Mouse (Mus musculus) megakaryocyte progenitor cell, adult 5-6 weeks (primary cell): ENCODE measurements around the gene Cd82. TPM values are rescaled to one million over a fixed set of nuclear protein-coding genes. Genes with fewer than 3 reads are reported as not detected.

Experiments
- ATAC-seq: replicated peaks from 2 replicates; pipeline ENCODE4 v1.8.0; 2016; ENCODE audit warnings: mild to moderate bottlenecking, moderate TSS enrichment, inconsistent platforms; ENCODE audit not compliant: poor library complexity
- total RNA-seq, 2 experiments: library from RNA; stranded (forward) in 1 of 2; stranded (reverse) in 1 of 2; fragments of 157-497, 149-512 nt in 1 of 2; fragments of 200-1000 nt in 1 of 2; gene quantifications; 2 replicates each; pipeline versions ENCODE4 v1.2.3 to v1.2.4; 2015 to 2017

Gene Cd82
- total RNA-seq, 2 experiments from 2014 or later: 15.0 to 23.9 TPM

DNA sequence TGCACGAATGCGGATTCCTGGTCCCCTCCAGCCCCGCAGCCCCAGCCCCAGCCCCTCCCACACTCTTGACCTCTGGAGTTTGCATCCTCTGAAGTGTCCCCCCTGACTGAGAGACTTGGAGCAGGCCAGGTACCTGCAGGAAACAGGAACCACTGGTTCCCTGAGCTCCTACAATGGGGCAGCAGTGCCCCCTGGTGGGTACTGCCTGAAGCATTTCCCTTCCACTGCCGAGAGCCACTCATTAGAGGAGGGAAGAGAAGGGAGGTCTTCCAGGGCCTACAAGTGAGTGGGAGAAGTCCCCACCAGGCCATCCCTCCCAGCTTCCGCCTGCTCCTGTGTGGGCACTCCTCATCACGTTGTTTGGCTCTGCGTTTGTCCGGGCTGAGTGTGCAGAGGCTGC lies 44.5 kb downstream of the Cd82 start:
- peak; percentile 65 for ATAC-seq

DNA sequence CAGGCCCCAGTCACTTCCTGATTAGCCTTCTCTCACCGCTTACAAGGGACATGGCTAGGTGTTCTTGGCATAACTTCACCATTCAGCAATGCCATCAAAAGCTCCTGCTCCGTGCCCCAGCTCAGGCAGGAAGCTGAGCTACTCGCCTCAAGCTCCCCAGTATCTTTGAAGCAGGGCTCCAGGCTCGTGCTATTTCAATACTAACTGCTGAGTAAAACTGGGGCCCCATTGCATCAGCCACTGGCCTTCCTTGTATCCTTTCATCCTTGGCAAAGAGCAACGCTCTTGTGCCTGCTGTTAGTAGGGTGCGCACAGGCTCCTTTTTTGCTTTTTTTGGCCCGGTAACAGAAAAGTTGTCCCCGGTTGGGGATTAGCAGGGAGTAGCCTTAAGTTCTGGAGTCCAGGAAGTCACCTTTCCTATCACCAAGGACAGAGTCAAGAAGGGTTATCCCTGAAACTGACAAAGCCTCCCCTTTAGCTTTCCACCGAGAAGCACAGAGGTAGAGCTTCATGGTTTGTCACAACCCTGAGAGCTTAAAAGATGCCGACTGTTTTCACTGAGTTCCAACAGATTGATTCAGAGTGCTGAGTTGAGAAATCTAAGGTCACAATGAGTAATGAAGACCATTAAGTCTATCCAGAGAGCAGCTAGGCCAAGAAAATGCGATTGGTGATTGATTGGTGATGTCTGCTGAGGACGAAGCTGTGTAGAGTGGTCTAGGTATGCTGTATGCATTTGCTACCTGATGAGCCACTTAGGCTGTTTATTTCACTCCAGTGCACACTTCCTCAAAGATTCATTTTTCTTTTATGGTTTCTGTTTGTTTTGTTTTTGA lies 45.8 kb downstream of the Cd82 start:
- ATAC-seq: no peak

DNA sequence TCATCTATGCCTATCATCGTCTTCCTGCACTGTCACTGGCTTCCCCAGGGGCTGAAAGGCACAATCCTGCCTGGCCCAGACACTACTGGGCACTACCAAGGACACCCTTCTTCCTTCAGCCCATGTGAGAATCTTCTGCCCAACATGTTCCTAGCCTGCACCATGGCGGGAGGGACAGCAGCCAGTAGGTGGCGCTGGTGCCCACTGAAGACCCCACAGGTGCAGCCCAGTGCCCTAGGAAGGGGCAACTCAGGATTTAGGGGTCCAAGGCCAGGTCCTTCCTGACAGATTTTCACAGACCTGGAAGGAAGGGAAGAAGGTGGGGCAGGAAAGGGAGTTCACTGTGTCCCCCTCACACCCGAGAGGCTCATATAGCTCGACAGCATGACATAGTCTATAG lies 47.7 kb downstream of the Cd82 start:
- ATAC-seq: peak; percentile 60

DNA sequence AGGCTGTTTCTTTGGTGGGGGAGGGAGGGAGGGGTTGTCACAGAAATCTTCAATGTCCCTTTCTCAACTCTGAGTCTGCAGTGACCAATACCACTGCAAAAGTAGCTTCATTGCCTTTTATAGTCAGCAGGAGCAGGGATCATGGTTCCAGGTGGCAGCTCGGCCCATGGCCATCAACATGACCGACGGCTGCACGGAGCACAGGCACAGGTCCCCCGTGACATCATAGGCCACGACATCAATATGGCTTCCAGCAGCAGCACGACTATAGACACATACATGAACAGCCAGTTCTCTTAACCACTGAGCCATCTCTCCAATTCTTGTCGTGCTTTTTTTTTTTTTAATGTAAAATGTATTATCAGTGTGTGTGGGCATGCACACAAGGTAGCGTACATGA lies 48.8 kb downstream of the Cd82 start:
- ATAC-seq: no peak

DNA sequence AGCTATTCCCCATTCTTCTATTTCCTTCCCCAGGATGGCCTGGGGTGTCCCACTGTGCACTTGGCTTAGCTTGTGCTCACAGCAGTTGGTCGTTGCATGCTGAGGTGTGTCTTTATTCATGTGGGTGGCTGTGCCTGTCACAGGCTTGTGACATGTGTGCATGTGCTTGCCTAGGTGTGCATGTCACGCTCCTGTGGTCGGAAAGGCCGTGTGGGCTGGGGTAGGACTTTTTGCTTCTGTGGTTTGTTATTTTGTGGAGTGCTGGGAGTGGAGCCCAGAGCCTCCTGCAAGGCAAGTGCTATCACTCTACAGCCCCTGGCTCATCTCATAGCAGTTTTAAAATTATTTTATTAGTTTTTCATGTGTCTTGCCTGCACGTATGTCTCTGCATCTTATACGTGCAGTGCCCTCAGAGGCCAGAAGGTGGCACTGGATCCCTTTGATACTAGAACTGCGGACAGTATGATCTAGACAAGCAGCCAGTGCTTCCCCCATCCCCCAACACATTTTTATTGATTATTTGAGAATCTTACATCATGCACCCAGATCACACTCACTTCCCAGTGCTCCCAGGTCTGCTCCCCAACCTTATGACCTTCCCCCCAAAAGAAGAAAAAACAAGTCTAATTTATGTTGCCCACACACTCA lies 49.4 kb downstream of the Cd82 start:
- peak; percentile 71 for ATAC-seq

DNA sequence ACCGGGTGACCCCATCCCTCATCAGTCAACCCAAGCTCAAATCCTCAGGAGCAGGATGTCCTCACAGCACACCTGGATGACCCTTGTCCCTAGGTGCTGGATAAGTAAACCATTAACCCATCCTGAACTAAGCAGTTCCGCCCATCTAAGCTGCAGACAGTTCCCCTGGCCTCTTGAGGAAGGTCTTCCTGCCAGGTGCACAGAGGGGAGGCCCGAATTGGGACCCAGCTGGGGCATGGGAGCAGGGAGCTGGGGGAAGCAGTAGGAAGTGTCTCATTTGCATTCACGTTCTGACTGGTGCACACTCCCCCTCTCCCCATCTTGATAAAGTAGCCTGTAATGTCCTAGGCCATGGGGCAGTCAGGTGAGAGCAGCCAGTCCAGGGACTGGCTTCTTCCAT lies 50.8 kb downstream of the Cd82 start:
- ATAC-seq: no peak

DNA sequence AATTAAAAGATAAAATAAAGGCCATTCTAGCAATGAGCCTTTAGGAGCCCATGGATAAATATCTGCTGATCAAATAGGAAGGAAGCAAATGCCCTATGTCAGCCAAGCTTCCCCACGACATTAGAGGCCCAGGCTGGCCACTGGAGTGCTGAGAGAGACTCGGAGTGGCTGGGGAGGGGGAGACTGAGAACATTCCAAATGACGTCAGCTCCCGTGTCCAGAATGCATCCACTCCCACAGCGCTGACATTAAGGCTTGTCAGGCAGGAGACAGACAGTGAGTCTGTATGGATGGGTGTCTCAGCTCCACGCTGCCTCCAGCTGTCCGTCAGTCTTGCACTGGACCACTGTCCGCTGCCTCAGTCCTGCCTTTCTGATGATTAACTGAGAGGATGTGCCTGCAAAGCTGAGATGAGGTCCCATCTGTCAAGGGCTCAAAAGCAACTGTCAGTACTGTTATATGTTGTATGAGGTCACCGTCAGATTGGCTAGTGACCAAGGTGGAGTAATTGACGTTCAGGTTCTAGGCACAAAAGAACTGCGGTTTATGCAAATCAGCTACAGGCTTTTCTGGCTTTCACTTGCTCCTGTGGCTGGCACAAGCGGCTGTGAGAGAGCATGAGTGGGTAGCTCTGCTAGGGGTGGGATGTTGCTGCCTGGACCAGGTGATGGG lies 51.9 kb downstream of the Cd82 start:
- no peak for ATAC-seq

DNA sequence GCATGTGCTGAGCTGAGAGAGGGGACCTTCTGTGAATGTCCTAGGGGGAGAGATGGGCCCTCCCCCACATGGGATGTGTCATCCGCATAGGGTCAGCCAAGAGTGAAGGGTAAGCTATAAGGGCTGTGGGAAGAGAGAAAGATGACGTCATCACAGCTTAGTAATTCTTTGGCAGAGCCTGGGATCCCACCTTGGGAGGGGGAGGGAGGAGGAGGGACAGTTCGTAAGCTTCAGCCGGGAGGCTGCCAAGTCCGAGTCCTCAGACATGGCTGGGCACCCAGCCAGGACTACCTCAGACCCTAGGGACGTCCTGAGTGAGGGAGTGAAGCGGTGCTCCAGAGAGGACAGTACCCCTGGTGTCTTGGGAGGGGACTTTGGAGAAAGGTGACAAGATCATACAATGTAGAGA lies 57.9 kb downstream of the Cd82 start:
- no peak for ATAC-seq

DNA sequence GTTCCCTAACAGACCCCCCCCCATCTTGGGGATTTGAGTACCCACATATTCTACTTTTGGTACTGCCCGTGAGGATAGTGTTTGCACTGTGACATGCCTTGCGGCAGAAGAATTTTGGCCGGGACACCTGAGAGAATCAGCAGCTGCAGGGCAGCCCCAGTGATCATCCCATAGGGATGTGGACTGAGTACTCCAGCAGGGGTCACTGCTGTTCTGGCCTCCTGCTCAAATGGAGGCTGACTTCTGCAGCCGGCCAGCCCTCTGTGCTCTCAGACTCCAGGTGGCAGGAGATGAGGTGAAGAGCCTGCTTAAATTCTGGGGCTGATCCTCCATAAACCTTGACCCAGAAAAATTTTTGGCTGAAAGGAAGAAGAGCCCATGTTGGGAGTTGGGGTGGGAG lies 58.8 kb downstream of the Cd82 start:
- ATAC-seq: peak; percentile 42; the same call in 1 of the 2 replicates

DNA sequence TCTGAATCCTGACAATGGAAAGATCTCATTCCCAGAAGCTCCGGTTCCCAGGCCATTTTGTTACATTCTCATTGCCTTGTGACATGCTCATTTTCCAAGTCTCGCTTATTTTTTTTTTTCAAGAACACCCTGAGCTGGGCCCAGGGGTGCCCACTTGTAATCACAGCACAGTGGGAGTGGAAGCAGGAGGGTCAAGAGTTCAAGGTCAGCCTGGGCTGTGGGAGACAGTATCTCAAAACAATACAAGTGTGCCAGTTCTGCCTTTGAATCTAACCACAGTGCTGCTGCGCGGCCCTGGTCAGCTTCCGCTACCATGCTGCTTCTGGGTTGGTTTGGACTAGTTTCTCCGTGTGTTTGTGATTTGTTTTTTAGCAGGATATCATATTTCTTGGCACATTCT lies 59.7 kb downstream of the Cd82 start:
- ATAC-seq: no peak

DNA sequence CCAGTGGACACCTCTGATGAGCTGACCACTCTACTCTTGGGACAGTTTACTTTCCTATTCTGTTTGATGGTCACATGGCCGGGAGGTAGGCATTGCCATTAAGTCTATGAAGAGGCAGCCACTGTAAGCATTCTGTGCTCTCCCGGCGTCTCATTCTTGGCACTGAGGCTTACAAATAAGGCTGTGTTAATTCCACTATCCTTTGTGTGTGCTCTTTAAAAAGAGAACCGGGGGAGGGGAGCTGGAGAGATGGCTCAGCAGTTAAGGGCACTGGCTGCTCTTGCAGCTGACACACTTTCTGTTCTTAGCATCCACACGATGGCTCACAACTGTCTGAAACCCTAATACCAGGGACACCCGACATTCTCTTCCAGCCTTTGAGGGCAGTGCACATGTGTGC lies 71.7 kb downstream of the Cd82 start:
- ATAC-seq: no peak

DNA sequence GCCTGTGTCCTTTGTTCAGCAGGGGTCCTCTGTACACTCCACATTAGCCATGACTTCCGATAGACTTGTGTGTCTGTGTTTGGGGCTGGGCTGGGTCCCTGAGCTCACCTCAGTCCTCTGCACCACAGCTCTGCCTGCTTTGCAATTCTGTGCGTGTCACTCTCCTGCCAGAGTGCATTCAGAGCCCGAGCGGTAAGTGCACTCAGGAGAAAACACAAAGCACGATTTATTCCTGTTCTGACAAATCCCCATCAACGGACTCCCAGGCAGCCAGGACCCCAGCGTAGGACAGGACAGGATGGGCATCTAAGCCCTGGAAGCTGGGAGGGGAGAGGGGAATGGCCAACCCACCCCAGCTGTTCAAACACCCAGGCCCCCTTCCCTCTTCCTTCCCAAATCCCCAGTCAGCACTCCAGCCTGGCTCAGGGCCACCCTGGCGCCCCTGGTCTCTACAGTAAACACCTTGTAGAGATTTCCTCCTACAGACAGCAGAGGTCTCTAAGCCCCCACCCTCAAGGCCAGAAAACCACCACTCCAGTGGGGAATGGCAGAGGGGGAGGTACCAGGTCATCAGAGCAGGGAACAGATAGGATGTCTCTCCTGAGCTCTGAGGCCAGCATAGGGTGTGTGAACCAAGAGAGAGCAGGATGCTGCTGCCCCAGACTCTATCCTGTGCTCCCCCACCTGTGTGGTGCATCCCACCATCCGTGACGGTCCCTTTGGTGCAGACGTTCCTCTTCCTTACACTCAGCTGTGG lies 72.6 kb downstream of the Cd82 start:
- no peak for ATAC-seq

DNA sequence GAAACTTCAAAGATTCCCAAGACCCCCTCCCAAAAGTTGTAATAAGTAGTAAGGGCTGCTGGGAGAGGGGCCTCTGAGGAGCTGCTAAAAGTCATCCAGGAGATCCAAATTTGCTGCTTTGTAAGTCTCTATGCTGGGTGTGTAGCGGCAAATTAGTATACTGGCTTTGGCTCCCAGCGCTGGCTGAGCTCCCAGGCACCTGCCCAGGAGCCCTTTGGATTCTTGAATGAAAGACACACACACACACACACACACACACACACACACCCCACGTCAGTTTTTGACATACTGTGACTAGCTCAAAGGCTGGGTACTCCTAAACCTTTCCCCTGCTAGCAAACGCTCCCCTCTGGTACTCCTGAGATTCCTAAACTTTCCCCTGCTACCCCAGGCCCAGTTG lies 76.0 kb downstream of the Cd82 start:
- no peak for ATAC-seq

DNA sequence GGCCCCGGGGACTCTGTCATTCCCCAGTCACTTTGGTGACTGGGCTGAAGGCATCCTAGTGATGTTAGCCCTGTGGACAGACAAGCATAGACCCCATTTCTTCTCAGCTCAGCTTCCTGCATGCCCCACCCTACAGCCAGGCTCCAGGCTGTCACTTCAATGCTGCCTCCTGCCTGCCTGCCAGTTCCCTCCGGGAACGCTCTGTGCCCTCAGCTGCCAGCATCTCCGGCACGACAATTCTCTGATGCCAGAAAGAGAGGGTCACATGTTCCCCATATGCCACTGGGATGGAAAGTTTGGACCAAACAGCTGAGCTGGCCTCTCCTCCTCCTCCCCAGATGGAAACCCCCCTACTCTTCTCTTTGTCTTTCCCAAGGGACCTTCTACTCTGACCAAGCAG lies 79.1 kb downstream of the Cd82 start:
- ATAC-seq: no peak

DNA sequence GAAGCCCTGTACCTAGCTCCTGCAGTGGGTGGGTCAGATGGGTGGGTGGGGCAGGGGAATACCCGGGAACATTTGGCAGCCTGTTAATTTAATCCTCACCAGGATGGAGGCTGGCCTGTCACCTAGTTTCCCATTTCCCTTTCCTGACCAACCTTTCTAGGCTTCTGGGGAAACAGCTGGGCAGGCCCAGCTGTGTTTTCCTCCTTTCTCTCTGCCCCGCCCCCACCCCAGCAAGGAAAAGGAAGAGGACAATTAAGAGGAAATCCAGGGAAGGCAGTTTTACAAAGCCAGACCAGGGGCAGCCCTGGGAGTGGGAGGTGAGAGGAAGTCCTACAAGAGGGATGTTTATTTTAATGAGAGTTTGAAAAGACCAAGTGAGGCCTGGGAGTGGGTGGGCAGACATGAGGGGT lies 82.3 kb downstream of the Cd82 start:
- no peak for ATAC-seq

DNA sequence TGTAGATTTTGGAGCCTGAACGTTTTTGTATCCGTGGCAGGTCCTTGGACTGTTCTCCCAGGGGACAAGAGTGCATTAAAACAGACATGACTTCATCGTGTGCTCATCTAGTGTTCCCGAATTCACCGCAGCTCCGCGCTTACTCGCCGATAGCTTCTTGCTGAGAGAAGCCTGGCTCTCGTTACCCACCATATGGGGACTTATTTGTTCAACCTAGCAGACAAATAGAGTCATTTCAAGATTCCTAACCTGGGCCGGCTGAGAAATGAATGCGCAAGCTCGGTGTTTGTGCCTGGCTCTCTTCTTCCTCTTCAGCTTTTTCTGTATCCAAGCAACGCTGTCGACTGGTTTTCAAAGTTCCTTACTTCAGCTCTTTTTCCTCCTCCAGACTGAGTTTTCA lies 85.1 kb downstream of the Cd82 start:
- ATAC-seq: no peak

DNA sequence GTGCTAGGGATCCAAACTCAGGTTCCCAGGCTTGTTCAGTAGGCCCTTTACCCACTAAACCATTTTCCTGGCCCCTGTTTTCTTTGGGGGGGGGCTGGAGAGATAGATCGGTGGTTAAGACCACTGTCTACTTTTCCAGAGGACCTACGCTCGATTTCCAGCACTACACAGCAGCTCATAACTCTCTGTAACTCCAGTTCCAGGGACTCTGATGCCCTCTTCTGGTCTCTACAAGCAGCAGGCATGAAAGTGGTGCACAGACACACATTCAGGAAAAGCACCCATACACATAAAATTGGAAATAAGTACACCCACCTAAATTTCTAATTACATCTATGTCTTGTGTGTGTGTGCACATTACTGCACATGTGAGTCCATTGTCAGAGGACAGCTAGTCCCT lies 85.8 kb downstream of the Cd82 start:
- no peak for ATAC-seq

DNA sequence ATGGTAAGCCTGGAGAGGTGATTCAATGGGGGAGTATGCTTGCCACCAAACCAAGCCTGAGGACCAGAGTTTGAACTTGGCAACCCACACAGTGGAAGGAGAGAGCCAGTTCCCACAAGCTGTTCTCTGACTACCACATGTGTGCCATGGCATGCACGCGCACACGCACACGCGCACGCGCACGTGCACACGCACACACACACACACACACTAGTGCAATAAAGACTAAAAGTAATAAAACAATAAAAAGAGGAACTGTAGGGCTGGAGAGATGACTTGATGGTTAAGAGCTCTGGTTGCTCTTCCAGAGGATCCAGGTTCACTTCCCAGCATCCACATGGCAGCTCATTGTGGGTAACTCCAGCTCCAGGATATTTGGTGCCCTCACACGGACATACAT lies 90.1 kb downstream of the Cd82 start:
- no peak for ATAC-seq

DNA sequence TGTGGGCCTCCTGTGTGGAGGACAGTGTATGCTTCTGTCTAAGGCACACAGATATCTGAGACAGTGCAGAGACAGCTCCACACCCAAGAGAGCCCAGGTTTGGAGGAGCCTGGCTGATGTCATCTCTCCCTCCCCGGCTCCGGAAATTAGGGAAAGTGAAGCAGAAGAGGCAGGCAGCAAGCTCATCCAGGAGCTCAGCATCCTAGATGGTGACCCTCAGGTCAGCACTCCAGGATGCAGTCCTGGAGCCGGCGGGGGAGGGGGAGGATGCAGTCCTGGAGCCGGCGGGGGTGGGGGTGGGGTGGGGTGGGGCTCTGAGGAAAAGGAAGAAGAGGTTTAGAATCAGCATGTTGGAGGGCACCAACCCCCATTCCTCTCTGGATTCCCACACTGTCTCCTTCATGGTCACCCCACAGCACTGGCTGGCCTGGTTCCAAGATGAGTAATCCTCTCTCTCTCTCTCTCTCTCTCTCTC lies 90.8 kb downstream of the Cd82 start:
- no peak for ATAC-seq
